Mouse (Mus musculus) liver, embryonic 14.5 days (tissue): ENCODE data around the gene Csf3.

Source experiments
- CTCF ChIP-seq: IDR thresholded peaks from 2 replicates; pipeline ENCODE4 v1.5.1; 2016; ENCODE audit warnings: antibody characterized with exemption, low read depth, control low read depth
- EP300 ChIP-seq: IDR thresholded peaks from 2 replicates; pipeline ENCODE4 v1.6.1; 2016; ENCODE audit warnings: antibody characterized with exemption, low read depth

- TF ChIP-seq CTCF (peak; percentile 86), EP300 (no peak)
These were observed 16.8 kb downstream of the Csf3 start for GRCm38 (mm10) chr11:98717904-98718303.
